Mouse (Mus musculus) embryonic facial prominence, embryonic 11.5 days (tissue): ENCODE results near the gene Ubtd1. TPM values are rescaled to one million over a fixed set of nuclear protein-coding genes. Genes with fewer than 3 reads are reported as not detected.

Experiments used
- ATAC-seq: fragments of 200-750 bp; cut with Nextera tagmentation; replicated peaks from 2 replicates; pipeline ENCODE4 v1.8.0; 2017; ENCODE audit warnings: low read depth; ENCODE audit not compliant: insufficient number of reproducible peaks, low FRiP score, low TSS enrichment
- DNase-seq: peaks from one replicate; pipeline ENCODE4 v3.0.0-alpha.2; 2015; ENCODE audit warnings: low spot score
- H3K27ac ChIP-seq: fragments of 300-500 bp; sonication (generic); replicated peaks from 2 replicates; pipeline ENCODE4 v1.5.1; 2014; ENCODE audit warnings: mild to moderate bottlenecking, low read depth, low read length, control low read depth
- H3K27me3 ChIP-seq: fragments of 300-500 bp; sonication (generic); 2 replicates; pipeline ENCODE4 v1.6.1; 2014; ENCODE audit warnings: mild to moderate bottlenecking, low read length, moderate library complexity, mixed read lengths; ENCODE audit not compliant: control insufficient read depth, insufficient read depth
- H3K36me3 ChIP-seq: fragments of 300-500 bp; sonication (generic); replicated peaks from 2 replicates; pipeline ENCODE4 v1.6.1; 2014; ENCODE audit warnings: low read depth, mild to moderate bottlenecking, low read length, moderate library complexity, mixed read lengths; ENCODE audit not compliant: control insufficient read depth, insufficient read depth
- H3K4me1 ChIP-seq: fragments of 300-500 bp; sonication (generic); 2 replicates; pipeline ENCODE4 v1.6.1; 2014; ENCODE audit warnings: low read length, mixed read lengths; ENCODE audit not compliant: control insufficient read depth, insufficient read depth
- H3K4me2 ChIP-seq: fragments of 300-500 bp; sonication (generic); 2 replicates; pipeline ENCODE4 v1.6.1; 2014; ENCODE audit warnings: low read depth, mild to moderate bottlenecking, control low read depth, low read length, moderate library complexity
- H3K4me3 ChIP-seq: fragments of 300-500 bp; sonication (generic); 2 replicates; pipeline ENCODE4 v1.5.1; 2014; ENCODE audit warnings: low read depth, low read length, control low read depth
- H3K9ac ChIP-seq: fragments of 300-500 bp; sonication (generic); replicated peaks from 2 replicates; pipeline ENCODE4 v1.6.1; 2014; ENCODE audit warnings: mild to moderate bottlenecking, control low read depth, low read length
- H3K9me3 ChIP-seq: fragments of 300-500 bp; sonication (generic); replicated peaks from 2 replicates; pipeline ENCODE4 v1.6.1; 2016; ENCODE audit warnings: mild to moderate bottlenecking, low read length, inconsistent platforms, mixed read lengths; ENCODE audit not compliant: control insufficient read depth
- WGBS: fragments of 180-500 bp; shearing (Covaris S2); extraction: QIAGEN DNeasy Blood & Tissue Kit; methylation state at CpG from one replicate; pipeline ENCODE4 v1.1.7; 2014; 5-methylcytosine and 5-hydroxymethylcytosine counted together
- polyA plus RNA-seq: library from polyadenylated mRNA; unstranded; fragments of >200 nt; fragmentation: Nextera tagmentation; extraction: Ambion mirVana; gene quantifications from 2 replicates; pipeline ENCODE4 v1.2.1, GENCODE M21; 2014

Gene Ubtd1
- polyA plus RNA-seq, 1 experiment from 2014 or later = 7.1 TPM

DNA sequence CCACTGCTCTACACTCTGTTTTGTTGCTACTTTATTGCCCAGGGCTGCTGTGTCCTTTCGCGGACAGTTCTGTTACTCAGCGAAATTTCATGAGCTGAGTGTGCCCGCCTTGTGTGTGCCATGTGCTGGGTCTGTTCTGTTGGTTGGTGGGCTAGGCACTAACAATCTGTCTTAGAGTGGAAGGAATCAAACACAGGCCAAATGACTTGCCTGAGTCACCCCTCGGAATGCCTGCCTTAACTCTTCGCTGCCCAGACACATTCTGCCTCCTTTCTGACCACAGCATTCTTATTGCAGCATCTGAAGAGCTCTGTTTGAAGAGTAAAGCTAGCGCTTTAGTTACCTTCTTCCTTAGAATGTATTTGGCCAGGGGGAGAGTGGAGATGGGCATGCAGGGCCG lies 25.0 kb downstream of the Ubtd1 start:
- ATAC-seq = no peak
- no peaks in the 10 kb centered on the region for H3K36me3 ChIP-seq
- no peak for DNase-seq
- no peak overlapping the region for H3K27ac ChIP-seq
- WGBS = 66% methylated on average over 8 of the region's 8 CpGs
- no peak overlapping the region for H3K4me3 ChIP-seq
- no peak overlapping the region for H3K9ac ChIP-seq
- H3K9me3 ChIP-seq = no peaks in the 10 kb centered on the region
- no peak overlapping the region for H3K4me2 ChIP-seq
- H3K27me3 ChIP-seq = no peaks in the 10 kb centered on the region
- H3K4me1 ChIP-seq = peaks cover 2% of the 10 kb centered on the region; the same call in 1 of the 2 replicates

DNA sequence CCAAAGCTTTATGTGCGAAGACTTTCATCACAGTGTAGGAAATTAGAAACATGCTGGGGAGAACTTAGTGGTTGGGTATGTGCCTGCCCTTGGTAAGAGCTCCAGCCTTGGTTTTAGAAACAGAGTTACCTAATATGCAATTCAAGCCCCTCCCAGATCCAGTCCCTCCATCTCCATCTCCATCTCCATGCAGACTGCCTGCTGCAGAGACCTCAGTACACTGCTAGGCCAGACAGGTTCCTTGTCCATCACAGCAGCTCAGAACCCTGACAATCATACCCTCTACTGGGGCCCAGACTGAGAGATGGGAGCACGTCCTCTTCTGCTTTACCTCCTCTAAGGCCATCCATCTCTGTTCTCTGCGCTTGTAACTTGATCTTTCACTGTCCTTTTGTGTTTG lies 27.0 kb downstream of the Ubtd1 start:
- WGBS = 45% methylated on average over 3 of the region's 3 CpGs
- Histone ChIP-seq H3K9ac (no peak overlapping the region), H3K9me3 (no peaks in the 10 kb centered on the region), H3K36me3 (no peaks in the 10 kb centered on the region), H3K4me2 (no peak overlapping the region), H3K4me1 (peaks cover 2% of the 10 kb centered on the region; the same call in 1 of the 2 replicates), H3K4me3 (no peak overlapping the region), H3K27me3 (no peaks in the 10 kb centered on the region), H3K27ac (no peak overlapping the region)
- DNase-seq (no peak), ATAC-seq (no peak)

DNA sequence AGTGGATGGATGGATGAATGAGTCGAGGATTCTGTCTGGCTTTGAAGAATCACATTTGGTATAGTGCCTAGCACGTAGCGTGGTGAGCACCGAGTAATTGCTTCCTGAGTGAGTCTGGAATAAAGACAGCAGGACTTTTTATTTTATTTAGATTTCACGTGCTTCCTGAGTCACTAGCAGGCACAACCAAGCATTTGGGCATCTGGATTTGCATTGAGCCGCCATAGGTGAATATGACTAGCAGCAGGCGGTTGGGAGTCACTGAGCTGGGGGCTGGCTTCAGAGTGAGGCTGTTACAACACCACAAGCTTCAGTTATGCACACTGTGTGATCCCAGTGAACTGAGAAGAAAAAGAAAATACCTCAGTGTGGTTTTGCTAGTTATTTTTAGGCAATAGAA lies 27.5 kb downstream of the Ubtd1 start:
- 46% methylated on average over 7 of the region's 7 CpGs for WGBS
- H3K9me3 ChIP-seq = no peaks in the 10 kb centered on the region
- no peak for DNase-seq
- H3K4me2 ChIP-seq = no peak overlapping the region
- H3K27ac ChIP-seq = no peak overlapping the region
- no peak overlapping the region for H3K4me3 ChIP-seq
- ATAC-seq = no peak
- peaks cover 2% of the 10 kb centered on the region; the same call in 1 of the 2 replicates for H3K4me1 ChIP-seq
- H3K9ac ChIP-seq = no peak overlapping the region
- no peaks in the 10 kb centered on the region for H3K27me3 ChIP-seq
- H3K36me3 ChIP-seq = no peaks in the 10 kb centered on the region

DNA sequence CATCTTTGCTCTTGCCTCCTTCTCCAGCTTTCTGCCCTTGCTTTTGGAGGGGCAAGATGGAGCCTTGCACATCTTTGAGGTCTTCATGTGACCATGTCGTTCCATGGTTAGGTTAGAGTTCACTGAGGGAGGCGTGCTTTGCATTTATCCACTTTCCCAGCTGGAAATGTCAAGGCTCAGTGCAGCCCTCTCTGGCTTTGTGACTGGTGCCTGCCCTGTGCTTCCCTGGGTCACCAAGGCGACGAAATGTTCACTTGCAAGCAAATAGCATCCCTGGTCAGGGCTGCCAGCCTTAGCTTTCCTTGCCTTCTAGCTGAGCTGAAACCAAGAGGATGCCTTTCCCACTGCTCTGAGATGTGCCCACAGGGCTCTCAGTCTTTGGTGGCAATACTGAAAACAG lies 28.9 kb downstream of the Ubtd1 start:
- ATAC-seq = no peak
- WGBS = 70% methylated on average over 4 of the region's 4 CpGs
- Histone ChIP-seq H3K4me2 (no peak overlapping the region), H3K36me3 (no peaks in the 10 kb centered on the region), H3K9ac (no peak overlapping the region; the same call in 1 of the 2 replicates), H3K27ac (no peak overlapping the region), H3K9me3 (no peaks in the 10 kb centered on the region), H3K4me3 (no peak overlapping the region), H3K27me3 (no peaks in the 10 kb centered on the region), H3K4me1 (peaks cover 2% of the 10 kb centered on the region; the same call in 1 of the 2 replicates)
- DNase-seq = no peak

DNA sequence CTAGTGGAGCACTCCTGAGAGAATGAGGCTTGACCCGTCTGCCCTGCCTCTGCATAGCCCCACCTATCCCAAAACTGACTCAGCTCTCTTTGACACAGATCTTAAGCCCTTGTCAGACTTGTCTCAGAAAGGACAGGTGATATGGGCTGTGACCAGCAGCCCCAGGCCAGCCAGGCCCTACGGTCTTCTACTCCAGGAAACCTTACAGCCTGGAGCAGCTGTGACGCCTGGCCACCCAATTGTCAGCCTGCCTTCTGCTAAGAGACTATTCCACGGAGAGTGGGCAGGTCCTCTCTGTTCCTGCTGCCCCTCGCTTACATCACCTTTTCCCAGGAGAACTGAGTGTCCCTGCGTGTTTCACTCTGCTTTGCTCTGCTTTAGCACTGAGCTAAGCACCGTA lies 29.6 kb downstream of the Ubtd1 start:
- H3K4me1 ChIP-seq = peaks cover 2% of the 10 kb centered on the region; the same call in 1 of the 2 replicates
- WGBS = 80% methylated on average over 7 of the region's 7 CpGs
- no peaks in the 10 kb centered on the region for H3K36me3 ChIP-seq
- no peaks in the 10 kb centered on the region for H3K9me3 ChIP-seq
- no peak for ATAC-seq
- no peak for DNase-seq
- no peak overlapping the region for H3K4me3 ChIP-seq
- no peaks in the 10 kb centered on the region for H3K27me3 ChIP-seq
- no peak overlapping the region for H3K27ac ChIP-seq
- no peak overlapping the region for H3K9ac ChIP-seq
- H3K4me2 ChIP-seq = no peak overlapping the region

DNA sequence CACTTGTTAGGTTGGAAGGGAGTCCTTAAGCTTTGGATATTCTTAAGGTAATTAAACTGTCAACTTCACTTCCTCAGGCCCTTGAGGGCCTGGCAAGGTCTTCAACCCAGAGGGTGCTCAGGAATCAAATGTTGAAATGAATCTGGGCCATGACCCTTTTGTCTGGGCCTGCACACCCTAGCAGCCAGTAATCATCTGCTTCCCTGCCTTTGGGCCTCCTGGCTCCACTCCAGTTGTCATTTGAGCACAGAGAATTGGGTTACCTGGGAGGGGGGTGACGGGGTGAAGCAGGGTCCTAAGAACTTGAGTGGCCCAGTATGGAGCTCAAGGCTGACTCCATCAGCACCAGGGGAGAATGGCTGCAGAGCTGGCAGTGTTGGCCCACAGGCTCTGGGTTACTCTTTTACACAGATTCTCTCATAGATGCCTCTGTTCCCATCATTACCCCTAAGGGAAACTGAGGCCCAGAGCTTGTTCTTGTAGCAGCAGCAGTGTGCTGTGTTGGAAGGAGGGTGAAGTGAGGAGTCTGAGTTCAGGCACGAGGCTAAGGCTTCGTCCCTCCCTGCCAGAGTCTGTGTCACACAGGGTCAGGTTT lies 32.8 kb downstream of the Ubtd1 start:
- Histone ChIP-seq H3K36me3 (no peaks in the 10 kb centered on the region), H3K27me3 (no peaks in the 10 kb centered on the region), H3K27ac (no peak overlapping the region), H3K4me1 (peaks cover 6% of the 10 kb centered on the region; the same call in 1 of the 2 replicates), H3K4me3 (no peak overlapping the region), H3K4me2 (no peak overlapping the region), H3K9me3 (no peaks in the 10 kb centered on the region), H3K9ac (no peak overlapping the region)
- ATAC-seq (no peak; the same call in 1 of the 2 replicates), DNase-seq (no peak)
- WGBS = 81% methylated on average over 3 of the region's 3 CpGs

DNA sequence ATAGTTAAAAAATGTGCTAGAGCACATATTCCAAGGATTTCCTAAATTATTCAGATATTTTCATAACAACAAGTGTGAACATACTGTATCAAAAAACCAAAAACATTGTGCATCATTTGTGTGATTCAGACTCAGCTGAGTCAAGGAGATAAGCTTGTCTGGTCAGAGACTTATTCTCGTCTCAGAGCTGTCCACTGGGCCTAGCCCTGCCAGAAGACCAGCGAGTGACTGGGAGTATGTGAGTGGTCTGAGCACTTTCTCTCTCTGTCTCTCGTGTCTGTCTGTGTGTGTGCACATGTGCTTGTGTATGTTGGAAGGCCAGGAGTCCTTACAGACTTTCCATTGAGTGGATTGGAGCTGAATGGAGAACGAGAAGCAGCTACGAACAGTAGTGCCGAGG lies 33.4 kb downstream of the Ubtd1 start:
- H3K27me3 ChIP-seq = no peaks in the 10 kb centered on the region
- H3K9ac ChIP-seq = no peak overlapping the region
- DNase-seq (no peak), ATAC-seq (no peak)
- H3K4me3 ChIP-seq = no peak overlapping the region
- peaks cover 6% of the 10 kb centered on the region; the same call in 1 of the 2 replicates for H3K4me1 ChIP-seq
- WGBS = 80% methylated on average over 6 of the region's 6 CpGs
- H3K9me3 ChIP-seq = no peaks in the 10 kb centered on the region
- no peak overlapping the region for H3K27ac ChIP-seq
- no peaks in the 10 kb centered on the region for H3K36me3 ChIP-seq
- no peak overlapping the region for H3K4me2 ChIP-seq

DNA sequence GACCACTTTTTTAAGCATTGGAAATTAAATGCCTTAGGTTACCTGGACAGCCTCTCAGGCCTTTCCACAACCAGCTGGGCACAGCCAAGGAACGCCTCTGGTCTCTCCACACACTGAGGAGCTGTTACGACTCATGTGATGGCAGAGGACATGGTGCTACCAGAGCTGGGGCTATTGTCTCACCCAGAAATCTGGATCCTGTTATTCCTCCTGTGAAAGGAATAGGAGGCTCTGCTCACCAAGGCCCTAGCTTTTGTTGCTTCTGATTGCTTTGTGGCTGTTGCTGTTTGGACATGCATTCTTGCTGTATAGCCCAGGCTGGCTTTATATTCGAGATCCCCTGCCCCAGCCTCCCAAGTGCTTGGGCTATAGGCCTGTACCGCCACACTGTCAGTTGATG lies 34.7 kb downstream of the Ubtd1 start:
- WGBS = 73% methylated on average over 4 of the region's 4 CpGs
- DNase-seq (no peak), ATAC-seq (no peak)
- no peak overlapping the region for H3K9ac ChIP-seq
- H3K4me3 ChIP-seq = no peak overlapping the region
- H3K27me3 ChIP-seq = no peaks in the 10 kb centered on the region
- no peaks in the 10 kb centered on the region for H3K36me3 ChIP-seq
- no peak overlapping the region for H3K4me2 ChIP-seq
- 0 out of 2 replicates have a peak, but pooled peaks cover 4% of the 10 kb centered on the region for H3K4me1 ChIP-seq
- no peaks in the 10 kb centered on the region for H3K9me3 ChIP-seq
- no peak overlapping the region for H3K27ac ChIP-seq
